Mouse (Mus musculus) testis, adult 10 weeks (tissue): Measurements from ENCODE around the gene E330014E10Rik. TPM values are rescaled to one million over a fixed set of nuclear protein-coding genes. Genes with fewer than 3 reads are reported as not detected.

ENCODE experiments used
- polyA plus RNA-seq: library from polyadenylated mRNA; stranded (reverse); fragments of 350-450 nt; fragmentation: Illumina TruSeq; extraction: RNeasy Lipid Tissue Mini Kit (QIAGEN cat#74804); gene quantifications from one replicate; pipeline ENCODE4 v1.2.3, GENCODE M21; 2014; ENCODE audit warnings: low read depth, low replicate concordance

The E330014E10Rik gene
- 0.14 TPM for polyA plus RNA-seq

DNA sequence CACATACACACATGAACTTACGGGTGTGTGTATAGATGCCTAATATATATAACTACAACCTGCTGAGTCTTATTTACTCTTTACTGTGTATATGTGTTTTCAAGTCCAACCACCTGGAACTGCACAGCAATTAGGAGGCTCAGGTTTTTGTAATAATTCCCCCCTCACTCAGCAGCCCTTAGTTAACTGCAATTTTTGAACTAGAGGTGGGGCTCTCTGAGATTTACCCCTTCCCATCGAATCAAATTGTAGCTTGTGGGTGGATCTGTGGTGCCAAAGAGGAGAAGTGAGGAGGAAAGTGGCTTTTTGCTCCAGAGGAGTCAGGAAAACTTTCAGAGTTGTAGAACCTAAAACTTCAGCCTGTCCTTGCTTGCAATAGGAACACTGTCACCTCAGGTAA is at the start of gene E330014E10Rik:
TSS of gene E330014E10Rik (plus strand) at position 301 of the 400 bp plus-strand sequence.

DNA sequence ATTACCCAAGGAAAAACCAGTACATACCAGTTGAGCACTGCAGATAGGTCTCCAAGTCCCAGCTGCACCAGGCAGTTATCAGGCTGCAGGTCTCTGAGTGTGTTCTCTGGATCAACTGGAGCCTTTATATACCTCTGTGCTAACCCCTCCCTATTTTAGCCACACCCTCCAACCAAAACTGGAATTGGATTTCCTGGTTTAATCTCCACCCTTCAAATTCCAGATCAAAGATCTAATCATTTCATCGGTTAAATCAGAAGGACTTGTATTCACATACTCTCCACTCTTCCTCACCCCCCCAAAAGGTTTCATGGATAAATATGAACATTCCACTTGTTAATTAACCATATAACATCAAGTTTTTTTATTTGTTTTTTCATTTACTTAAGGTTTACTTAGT is 39.7 kb upstream of the E330014E10Rik start, which contains the start of gene Gm7978:
TSS of gene Gm7978 (minus strand) at position 101 of the 400 bp plus-strand sequence.

GRCm38 (mm10) chr5:95741714-95742113 is 34.1 kb upstream of the E330014E10Rik start, which contains the start of gene Gm7982:
Gene Gm7982, plus strand, starts transcription at chr5:95742014.

Other genes starting within 250 kb of the E330014E10Rik start
- not detected for gene Gm7971, start 181.1 kb upstream of the E330014E10Rik start, polyA plus RNA-seq
- gene Gm7978, start 39.8 kb upstream of the E330014E10Rik start, polyA plus RNA-seq, result not detected
- gene Gm7982, start 34.0 kb upstream of the E330014E10Rik start, polyA plus RNA-seq, result 6.0 TPM
- 0.62 TPM for gene Cxcl13, start 181.0 kb downstream of the E330014E10Rik start, polyA plus RNA-seq